Mouse (Mus musculus) E14TG2a.4 (cell line): ENCODE results near the gene Metrnl.

Experiments
- H3K27me3 ChIP-seq: 2 replicates; pipeline ENCODE4 v1.6.1; 2014; ENCODE audit warnings: low read length, control low read depth; ENCODE audit not compliant: insufficient read depth
- H3K36me3 ChIP-seq: 2 replicates; pipeline ENCODE4 v1.6.1; 2014; ENCODE audit warnings: low read length, control low read depth; ENCODE audit not compliant: insufficient read depth
- H3K4me1 ChIP-seq: replicated peaks from 2 replicates; pipeline ENCODE4 v1.6.1; 2014; ENCODE audit warnings: low read depth, low read length, control low read depth
- H3K4me3 ChIP-seq: replicated peaks from 2 replicates; pipeline ENCODE4 v1.5.1; 2014; ENCODE audit warnings: mild to moderate bottlenecking, low read length
- H3K9me3 ChIP-seq: 2 replicates; pipeline ENCODE4 v1.6.1; 2014; ENCODE audit warnings: low read length, control low read depth
- CTCF ChIP-seq: conservative IDR thresholded peaks from 2 replicates; pipeline ENCODE4 v1.5.1; 2014; ENCODE audit warnings: low read length
- NANOG ChIP-seq: IDR thresholded peaks from 2 replicates; pipeline ENCODE4 v1.6.1; 2014; ENCODE audit warnings: borderline replicate concordance, low read length, mixed read lengths
- POU5F1 ChIP-seq: IDR thresholded peaks from 2 replicates; pipeline ENCODE4 v1.6.1; 2014; ENCODE audit warnings: low read length, borderline replicate concordance

Metrnl gene

GRCm38 (mm10) chr11:121748003-121748684, 46.8 kb downstream of the Metrnl start:
- Histone ChIP-seq H3K4me1 (no peaks in the 10 kb centered on the region), H3K9me3 (no peaks in the 10 kb centered on the region), H3K36me3 (no peaks in the 10 kb centered on the region), H3K27me3 (no peaks in the 10 kb centered on the region), H3K4me3 (no peak overlapping the region)
- TF ChIP-seq CTCF (no peak), POU5F1 (no peak), NANOG (no peak)
